Mouse (Mus musculus): Measurements from ENCODE around the gene Dnmt1.

GRCm38 (mm10) chr9:20893590-20894343, 65.9 kb downstream of the Dnmt1 start:
- no peak for TF ChIP-seq CTCF (IDR thresholded peaks at IDR 0.05)
- no peak for TF ChIP-seq EP300 (IDR thresholded peaks at IDR 0.05; ENCODE audit: insufficient read depth, low read depth, low read length)

Data from heart, adult 2 months (tissue).